In genomic region chr11:118206267-118206666, GRCm38 (mm10) we compare ENCODE assay signal across 26 mouse cellular contexts. TPM values are rescaled to one million over a fixed set of nuclear protein-coding genes. Genes with fewer than 3 reads are reported as not detected.
DNase-seq lines count a peak whose midpoint lies in the region; ATAC-seq and TF ChIP-seq lines count a peak whose summit lies in the region.
"Had no signal": no experiment of that assay in that cellular context is flagged by ENCODE, and none has a peak within 500 bp of the region (broad histone marks: within the 10 kb centered on the region; RNA-seq: fewer than 3 reads in every experiment).

No protein-coding gene starts in this region.

- H3K36me3 ChIP-seq in midbrain, embryonic 11.5 days (ENCODE audit: control insufficient read depth, insufficient read depth, low read length), result no peaks in the 10 kb centered on the region
- H3K36me3 ChIP-seq in midbrain, embryonic 14.5 days (ENCODE audit: control insufficient read depth, insufficient read depth, low read length), result no peaks in the 10 kb centered on the region
- H3K36me3 ChIP-seq: embryonic facial prominence, embryonic 12.5 days; embryonic facial prominence, embryonic 15.5 days; forebrain, embryonic 15.5 days; heart, embryonic 10.5 days; heart, embryonic 13.5 days had no signal

- no peak for TF ChIP-seq CTCF in gastrocnemius, adult 2 months (IDR thresholded peaks at IDR 0.05)

- no peak overlapping the region for H3K4me2 ChIP-seq in midbrain, embryonic 11.5 days
- no peak overlapping the region for H3K4me2 ChIP-seq in midbrain, embryonic 14.5 days (ENCODE audit: low read length)
- H3K4me2 ChIP-seq: embryonic facial prominence, embryonic 12.5 days; embryonic facial prominence, embryonic 15.5 days; forebrain, embryonic 15.5 days; heart, embryonic 13.5 days; hindbrain, embryonic 14.5 days had no signal

- DNase-seq in gastrocnemius, adult 2 months, result no peak
- no peak for DNase-seq in gastrocnemius, postnatal 36 days
- peak; percentile 65 for DNase-seq in midbrain, embryonic 11.5 days (ENCODE audit: low spot score, missing footprints)
- DNase-seq in midbrain, embryonic 14.5 days, result no peak
- peak; percentile 49 for DNase-seq in naive thymus-derived CD4-positive, alpha-beta T cell, adult 2 months (ENCODE audit: low read depth)
- DNase-seq in thymus, adult 18-20 months, result no peak
- DNase-seq: adrenal gland, adult 8-10 months; adrenal gland, postnatal 25 days; cerebellum, adult 11 months; cerebellum, adult 2 months; cerebellum, adult 9-11 months; cerebellum, postnatal 25 days; gastrocnemius, postnatal 10 days; heart, adult 11 months; heart, postnatal 14 days; heart, postnatal 4 days had no signal

- H3K27ac ChIP-seq in gastrocnemius, adult 2 months, result peak overlapping the region; percentile 85
- H3K27ac ChIP-seq in midbrain, embryonic 11.5 days (ENCODE audit: low read depth, low read length), result no peak overlapping the region
- no peak overlapping the region for H3K27ac ChIP-seq in midbrain, embryonic 14.5 days (replicated peaks; ENCODE audit: low read depth, low read length)
- H3K27ac ChIP-seq: embryonic facial prominence, embryonic 12.5 days; embryonic facial prominence, embryonic 15.5 days; forebrain, embryonic 15.5 days; heart, embryonic 13.5 days; hindbrain, embryonic 14.5 days; hindbrain, postnatal 0 days had no signal

- peaks cover 33% of the 10 kb centered on the region for H3K4me1 ChIP-seq in midbrain, embryonic 11.5 days (ENCODE audit: control insufficient read depth, insufficient read depth, low read length)
- H3K4me1 ChIP-seq in midbrain, embryonic 14.5 days (ENCODE audit: control insufficient read depth, insufficient read depth, low read length), result peaks cover 53% of the 10 kb centered on the region

- intact Hi-C loops in gastrocnemius, adult 2 months (cut with DNase I), result no loop called here
- intact Hi-C loops in gastrocnemius, postnatal 36 days (cut with DNase I), result no loop called here

- ATAC-seq in midbrain, embryonic 11.5 days (ENCODE audit: low FRiP score), result no peak
- ATAC-seq in midbrain, embryonic 14.5 days (ENCODE audit: low FRiP score, low TSS enrichment), result no peak
- ATAC-seq: activated CD4-positive, CD25-positive, alpha-beta regulatory T cell, adult 4 months; forebrain, embryonic 15.5 days; hindbrain, postnatal 0 days; inflammation-experienced regulatory T-cells, adult 6 months; intestine, embryonic 16.5 days had no signal

- no peak overlapping the region for H3K9ac ChIP-seq in midbrain, embryonic 11.5 days (ENCODE audit: low read length)
- H3K9ac ChIP-seq in midbrain, embryonic 14.5 days (replicated peaks; ENCODE audit: low read length), result no peak overlapping the region
- H3K9ac ChIP-seq: embryonic facial prominence, embryonic 12.5 days; embryonic facial prominence, embryonic 15.5 days; forebrain, embryonic 15.5 days; heart, embryonic 13.5 days; hindbrain, embryonic 14.5 days had no signal

- H3K27me3 ChIP-seq in midbrain, embryonic 11.5 days (ENCODE audit: control insufficient read depth, insufficient read depth, low read length), result no peaks in the 10 kb centered on the region
- H3K27me3 ChIP-seq in midbrain, embryonic 14.5 days (ENCODE audit: control insufficient read depth, insufficient read depth, low read length), result no peaks in the 10 kb centered on the region
- H3K27me3 ChIP-seq: embryonic facial prominence, embryonic 12.5 days; embryonic facial prominence, embryonic 15.5 days; forebrain, embryonic 15.5 days; heart, embryonic 13.5 days had no signal

- no peak overlapping the region for H3K4me3 ChIP-seq in gastrocnemius, adult 2 months
- no peak overlapping the region for H3K4me3 ChIP-seq in midbrain, embryonic 11.5 days (ENCODE audit: low read depth, low read length)
- H3K4me3 ChIP-seq in midbrain, embryonic 14.5 days (replicated peaks; ENCODE audit: low read depth, low read length), result no peak overlapping the region
- H3K4me3 ChIP-seq: embryonic facial prominence, embryonic 12.5 days; embryonic facial prominence, embryonic 15.5 days; forebrain, embryonic 15.5 days; heart, embryonic 10.5 days; heart, embryonic 13.5 days had no signal

- no peaks in the 10 kb centered on the region for H3K9me3 ChIP-seq in midbrain, embryonic 11.5 days (ENCODE audit: control insufficient read depth, low read length)
- no peaks in the 10 kb centered on the region for H3K9me3 ChIP-seq in midbrain, embryonic 14.5 days (ENCODE audit: control insufficient read depth, low read length)
- H3K9me3 ChIP-seq: embryonic facial prominence, embryonic 12.5 days; embryonic facial prominence, embryonic 15.5 days; forebrain, embryonic 15.5 days; heart, embryonic 10.5 days; heart, embryonic 13.5 days had no signal

- WGBS in midbrain, embryonic 11.5 days, result 85% methylated on average over 3 of the region's 3 CpGs
- WGBS in midbrain, embryonic 14.5 days, result 74% methylated on average over 3 of the region's 3 CpGs

RNA-seq across cellular contexts. Expression of gene Cyth1, which starts 42.1 kb away (rescaled TPM):
- 10 to 100 TPM; 28.6 to 49.6 TPM for total RNA-seq in gastrocnemius, adult 2 months (2021)
- 10 to 100 TPM; 33.5 to 34.7 TPM for total RNA-seq in gastrocnemius, postnatal 36 days (2021)
- 12.3 and 12.8 TPM in 2 replicates for polyA plus RNA-seq in midbrain, embryonic 11.5 days (2014; fragmentation: Nextera tagmentation; extraction: Ambion mirVana)
- polyA plus RNA-seq in midbrain, embryonic 14.5 days (2014; fragmentation: Nextera tagmentation; extraction: Ambion mirVana), result 23.3 and 33.3 TPM in 2 replicates

Comparison
In these comparisons a context has a peak if more than half of its experiments do, and no peak if none do; other contexts are left out.
1. DNase-seq: peak in midbrain, embryonic 11.5 days (single experiment) and naive thymus-derived CD4-positive, alpha-beta T cell, adult 2 months (single experiment); none in gastrocnemius, adult 2 months (single experiment), gastrocnemius, postnatal 36 days (0 of 2), midbrain, embryonic 14.5 days (single experiment) and thymus, adult 18-20 months (0 of 2).